Mouse (Mus musculus): ENCODE measurements at regions not wholly inside any gene's neighbourhood (a gene's known extent, or its start where the extent isn't known, plus 50 kb on each side); places are given as distances from the start of the nearest gene placed in this dataset.
A peak's percentile ranks its signal among the peaks of the same experiment; 100 is the strongest.

- WGBS (ENCODE audit: insufficient replicate concordance), result 75% methylated on average over 1 of the region's 1 CpGs
- no peak for ATAC-seq (replicated peaks; ENCODE audit: insufficient number of reproducible peaks, low FRiP score, low TSS enrichment)
- Histone ChIP-seq H3K4me3 (ENCODE audit: low read depth, low read length) (no peak overlapping the region), H3K27ac (ENCODE audit: low read depth, low read length) (no peak overlapping the region), H3K4me2 (no peak overlapping the region), H3K4me1 (ENCODE audit: control insufficient read depth, insufficient read depth, low read length) (no peaks in the 10 kb centered on the region), H3K9ac (ENCODE audit: low read depth, low read length) (no peak overlapping the region), H3K36me3 (ENCODE audit: control insufficient read depth, insufficient read depth, low read length) (no peaks in the 10 kb centered on the region), H3K27me3 (ENCODE audit: control insufficient read depth, insufficient read depth, low read length) (no peaks in the 10 kb centered on the region), H3K9me3 (replicated peaks; ENCODE audit: control insufficient read depth, low read length) (no peaks in the 10 kb centered on the region)
Measured at GRCm38 (mm10) chr2:92737301-92737700, 137.8 kb downstream of the Chst1 start.

GRCm38 (mm10) chr2:92739576-92739975, 140.1 kb downstream of the Chst1 start:
- H3K4me1 ChIP-seq (ENCODE audit: control insufficient read depth, insufficient read depth, low read length), result 0 out of 2 replicates have a peak, but pooled peaks cover 2% of the 10 kb centered on the region
- no peak overlapping the region for H3K4me2 ChIP-seq
- H3K27me3 ChIP-seq (ENCODE audit: control insufficient read depth, insufficient read depth, low read length), result no peaks in the 10 kb centered on the region
- H3K27ac ChIP-seq (ENCODE audit: low read depth, low read length), result no peak overlapping the region
- WGBS (ENCODE audit: insufficient replicate concordance), result 62% methylated on average over 4 of the region's 4 CpGs
- H3K36me3 ChIP-seq (ENCODE audit: control insufficient read depth, insufficient read depth, low read length), result no peaks in the 10 kb centered on the region
- no peak for ATAC-seq (replicated peaks; ENCODE audit: insufficient number of reproducible peaks, low FRiP score, low TSS enrichment)
- no peak overlapping the region for H3K4me3 ChIP-seq (ENCODE audit: low read depth, low read length)
- H3K9me3 ChIP-seq (replicated peaks; ENCODE audit: control insufficient read depth, low read length), result no peaks in the 10 kb centered on the region
- no peak overlapping the region for H3K9ac ChIP-seq (ENCODE audit: low read depth, low read length)

GRCm38 (mm10) chr2:92740776-92741295, 141.3 kb downstream of the Chst1 start:
- Histone ChIP-seq H3K4me3 (ENCODE audit: low read depth, low read length) (no peak overlapping the region), H3K9me3 (replicated peaks; ENCODE audit: control insufficient read depth, low read length) (no peaks in the 10 kb centered on the region), H3K4me2 (no peak overlapping the region), H3K4me1 (ENCODE audit: control insufficient read depth, insufficient read depth, low read length) (0 out of 2 replicates have a peak, but pooled peaks cover 2% of the 10 kb centered on the region), H3K9ac (ENCODE audit: low read depth, low read length) (no peak overlapping the region), H3K27ac (ENCODE audit: low read depth, low read length) (no peak overlapping the region), H3K36me3 (ENCODE audit: control insufficient read depth, insufficient read depth, low read length) (no peaks in the 10 kb centered on the region), H3K27me3 (ENCODE audit: control insufficient read depth, insufficient read depth, low read length) (no peaks in the 10 kb centered on the region)
- no peak for ATAC-seq (replicated peaks; ENCODE audit: insufficient number of reproducible peaks, low FRiP score, low TSS enrichment)
- 78% methylated on average over 4 of the region's 4 CpGs for WGBS (ENCODE audit: insufficient replicate concordance)

- ATAC-seq (replicated peaks; ENCODE audit: insufficient number of reproducible peaks, low FRiP score, low TSS enrichment), result peak; percentile 74
Measured at GRCm38 (mm10) chr2:92742025-92742424, 142.5 kb downstream of the Chst1 start.

GRCm38 (mm10) chr2:92742671-92743070, 143.2 kb downstream of the Chst1 start:
- Histone ChIP-seq H3K36me3 (ENCODE audit: control insufficient read depth, insufficient read depth, low read length) (no peaks in the 10 kb centered on the region), H3K4me1 (ENCODE audit: control insufficient read depth, insufficient read depth, low read length) (0 out of 2 replicates have a peak, but pooled peaks cover 2% of the 10 kb centered on the region), H3K4me3 (ENCODE audit: low read depth, low read length) (no peak overlapping the region), H3K4me2 (peak overlapping the region; percentile 14; the same call in 1 of the 2 replicates), H3K27me3 (ENCODE audit: control insufficient read depth, insufficient read depth, low read length) (no peaks in the 10 kb centered on the region), H3K9ac (ENCODE audit: low read depth, low read length) (0 out of 2 replicates have a peak overlapping the region, but pooled peaks have one; percentile 22), H3K27ac (ENCODE audit: low read depth, low read length) (peak overlapping the region; percentile 62), H3K9me3 (replicated peaks; ENCODE audit: control insufficient read depth, low read length) (no peaks in the 10 kb centered on the region)
- no peak for ATAC-seq (replicated peaks; ENCODE audit: insufficient number of reproducible peaks, low FRiP score, low TSS enrichment)

More at GRCm38 (mm10) chr2:92742025-92742424, 142.5 kb downstream of the Chst1 start:
- H3K4me2 ChIP-seq, result peak overlapping the region; percentile 14; the same call in 1 of the 2 replicates
- no peak overlapping the region; the same call in 1 of the 2 replicates for H3K9ac ChIP-seq (ENCODE audit: low read depth, low read length)
- no peaks in the 10 kb centered on the region for H3K9me3 ChIP-seq (replicated peaks; ENCODE audit: control insufficient read depth, low read length)
- peak overlapping the region; percentile 62 for H3K27ac ChIP-seq (ENCODE audit: low read depth, low read length)
- 0 out of 2 replicates have a peak, but pooled peaks cover 2% of the 10 kb centered on the region for H3K4me1 ChIP-seq (ENCODE audit: control insufficient read depth, insufficient read depth, low read length)
- no peaks in the 10 kb centered on the region for H3K27me3 ChIP-seq (ENCODE audit: control insufficient read depth, insufficient read depth, low read length)
- WGBS (ENCODE audit: insufficient replicate concordance), result 36% methylated on average over 5 of the region's 5 CpGs
- no peak overlapping the region for H3K4me3 ChIP-seq (ENCODE audit: low read depth, low read length)
- no peaks in the 10 kb centered on the region for H3K36me3 ChIP-seq (ENCODE audit: control insufficient read depth, insufficient read depth, low read length)

GRCm38 (mm10) chr2:92743152-92743551, 143.6 kb downstream of the Chst1 start:
- Histone ChIP-seq H3K4me3 (ENCODE audit: low read depth, low read length) (no peak overlapping the region), H3K27me3 (ENCODE audit: control insufficient read depth, insufficient read depth, low read length) (no peaks in the 10 kb centered on the region), H3K36me3 (ENCODE audit: control insufficient read depth, insufficient read depth, low read length) (no peaks in the 10 kb centered on the region), H3K4me2 (no peak overlapping the region), H3K9ac (ENCODE audit: low read depth, low read length) (no peak overlapping the region), H3K27ac (ENCODE audit: low read depth, low read length) (no peak overlapping the region), H3K4me1 (ENCODE audit: control insufficient read depth, insufficient read depth, low read length) (0 out of 2 replicates have a peak, but pooled peaks cover 2% of the 10 kb centered on the region), H3K9me3 (replicated peaks; ENCODE audit: control insufficient read depth, low read length) (no peaks in the 10 kb centered on the region)
- no peak for ATAC-seq (replicated peaks; ENCODE audit: insufficient number of reproducible peaks, low FRiP score, low TSS enrichment)
- 33% methylated on average over 5 of the region's 5 CpGs for WGBS (ENCODE audit: insufficient replicate concordance)

GRCm38 (mm10) chr2:92743911-92744310, 144.4 kb downstream of the Chst1 start:
- no peaks in the 10 kb centered on the region for H3K36me3 ChIP-seq (ENCODE audit: control insufficient read depth, insufficient read depth, low read length)
- H3K4me2 ChIP-seq, result no peak overlapping the region
- no peak for ATAC-seq (replicated peaks; ENCODE audit: insufficient number of reproducible peaks, low FRiP score, low TSS enrichment)
- no peak overlapping the region for H3K27ac ChIP-seq (ENCODE audit: low read depth, low read length)
- 74% methylated on average over 5 of the region's 5 CpGs for WGBS (ENCODE audit: insufficient replicate concordance)
- H3K9me3 ChIP-seq (replicated peaks; ENCODE audit: control insufficient read depth, low read length), result no peaks in the 10 kb centered on the region
- no peaks in the 10 kb centered on the region for H3K27me3 ChIP-seq (ENCODE audit: control insufficient read depth, insufficient read depth, low read length)
- H3K4me3 ChIP-seq (ENCODE audit: low read depth, low read length), result no peak overlapping the region
- 0 out of 2 replicates have a peak, but pooled peaks cover 2% of the 10 kb centered on the region for H3K4me1 ChIP-seq (ENCODE audit: control insufficient read depth, insufficient read depth, low read length)
- no peak overlapping the region for H3K9ac ChIP-seq (ENCODE audit: low read depth, low read length)

- Histone ChIP-seq H3K27me3 (ENCODE audit: control insufficient read depth, insufficient read depth, low read length) (no peaks in the 10 kb centered on the region), H3K27ac (ENCODE audit: low read depth, low read length) (no peak overlapping the region), H3K4me2 (no peak overlapping the region), H3K9ac (ENCODE audit: low read depth, low read length) (no peak overlapping the region), H3K4me3 (ENCODE audit: low read depth, low read length) (no peak overlapping the region), H3K9me3 (replicated peaks; ENCODE audit: control insufficient read depth, low read length) (no peaks in the 10 kb centered on the region), H3K4me1 (ENCODE audit: control insufficient read depth, insufficient read depth, low read length) (0 out of 2 replicates have a peak, but pooled peaks cover 2% of the 10 kb centered on the region), H3K36me3 (ENCODE audit: control insufficient read depth, insufficient read depth, low read length) (no peaks in the 10 kb centered on the region)
- WGBS (ENCODE audit: insufficient replicate concordance), result 61% methylated on average over 2 of the region's 2 CpGs
- ATAC-seq (replicated peaks; ENCODE audit: insufficient number of reproducible peaks, low FRiP score, low TSS enrichment), result no peak
Measured at GRCm38 (mm10) chr2:92747406-92747805, 147.9 kb downstream of the Chst1 start.

GRCm38 (mm10) chr2:92750116-92750515, 150.6 kb downstream of the Chst1 start:
- WGBS (ENCODE audit: insufficient replicate concordance), result 39% methylated on average over 4 of the region's 4 CpGs
- no peaks in the 10 kb centered on the region for H3K4me1 ChIP-seq (ENCODE audit: control insufficient read depth, insufficient read depth, low read length)
- H3K4me2 ChIP-seq, result no peak overlapping the region
- H3K36me3 ChIP-seq (ENCODE audit: control insufficient read depth, insufficient read depth, low read length), result no peaks in the 10 kb centered on the region
- H3K9ac ChIP-seq (ENCODE audit: low read depth, low read length), result no peak overlapping the region
- H3K9me3 ChIP-seq (replicated peaks; ENCODE audit: control insufficient read depth, low read length), result no peaks in the 10 kb centered on the region
- H3K4me3 ChIP-seq (ENCODE audit: low read depth, low read length), result no peak overlapping the region
- H3K27me3 ChIP-seq (ENCODE audit: control insufficient read depth, insufficient read depth, low read length), result no peaks in the 10 kb centered on the region
- no peak for ATAC-seq (replicated peaks; ENCODE audit: insufficient number of reproducible peaks, low FRiP score, low TSS enrichment)
- H3K27ac ChIP-seq (ENCODE audit: low read depth, low read length), result no peak overlapping the region

Data from heart, embryonic 11.5 days (tissue).